Mouse (Mus musculus) adrenal gland, adult 18-20 months (tissue): ENCODE data around the gene Col5a3. TPM values are rescaled to one million over a fixed set of nuclear protein-coding genes. Genes with fewer than 3 reads are reported as not detected.

Source experiments
- DNase-seq, 2 experiments: peaks; one replicate each; pipeline ENCODE4 v3.0.0; 2021 to 2022; ENCODE audit warnings: low spot score in 2 of 2
- total RNA-seq, 2 experiments: library from RNA; stranded (reverse); gene quantifications; 1 replicate in 1 of 2; 2 replicates in 1 of 2; pipeline ENCODE4 v1.2.3; 2021

Gene Col5a3
- total RNA-seq, 2 experiments from 2014 or later = 123 to 412 TPM

GRCm38 (mm10) chr9:20810271-20810670, 4.6 kb downstream of the Col5a3 start:
- DNase-seq = no peak

DNA sequence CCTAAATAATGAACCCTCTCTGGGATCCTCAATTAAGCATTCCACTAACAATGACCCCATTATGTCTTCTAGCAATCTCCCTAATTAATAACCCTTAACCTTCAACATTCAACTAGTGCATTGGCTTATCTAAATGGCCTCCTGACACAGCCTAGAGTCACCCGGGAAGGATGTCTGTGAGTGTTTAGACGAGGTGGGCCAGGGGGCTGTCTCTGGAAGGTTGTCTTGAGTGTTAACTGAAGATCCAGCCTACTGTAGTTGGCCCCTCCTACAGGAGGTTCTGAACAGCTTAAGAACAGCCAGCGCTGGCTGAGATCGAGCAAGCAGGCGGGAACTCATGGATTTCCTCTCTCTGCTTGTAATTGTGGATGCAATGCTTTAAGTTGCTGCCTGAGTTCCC, 9.2 kb downstream of the Col5a3 start:
- DNase-seq = no peak

DNA sequence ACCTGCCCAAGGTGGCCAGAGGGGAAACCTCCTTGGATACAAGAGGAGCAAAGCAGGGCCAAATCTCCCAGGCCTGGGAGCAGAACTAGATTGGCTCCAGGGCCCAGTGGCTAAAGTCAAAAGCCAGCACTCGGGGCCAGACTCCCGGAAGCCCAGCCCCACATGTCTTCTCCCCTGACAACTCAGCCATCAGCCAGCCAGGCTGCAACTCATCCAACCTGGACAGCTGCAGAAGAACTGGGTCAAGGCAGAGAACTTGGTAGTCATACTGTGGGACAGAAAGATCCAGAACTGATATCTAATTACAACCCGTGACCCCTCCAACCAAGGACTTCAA, 9.7 kb downstream of the Col5a3 start:
- DNase-seq = peak; percentile 42 to 56

DNA sequence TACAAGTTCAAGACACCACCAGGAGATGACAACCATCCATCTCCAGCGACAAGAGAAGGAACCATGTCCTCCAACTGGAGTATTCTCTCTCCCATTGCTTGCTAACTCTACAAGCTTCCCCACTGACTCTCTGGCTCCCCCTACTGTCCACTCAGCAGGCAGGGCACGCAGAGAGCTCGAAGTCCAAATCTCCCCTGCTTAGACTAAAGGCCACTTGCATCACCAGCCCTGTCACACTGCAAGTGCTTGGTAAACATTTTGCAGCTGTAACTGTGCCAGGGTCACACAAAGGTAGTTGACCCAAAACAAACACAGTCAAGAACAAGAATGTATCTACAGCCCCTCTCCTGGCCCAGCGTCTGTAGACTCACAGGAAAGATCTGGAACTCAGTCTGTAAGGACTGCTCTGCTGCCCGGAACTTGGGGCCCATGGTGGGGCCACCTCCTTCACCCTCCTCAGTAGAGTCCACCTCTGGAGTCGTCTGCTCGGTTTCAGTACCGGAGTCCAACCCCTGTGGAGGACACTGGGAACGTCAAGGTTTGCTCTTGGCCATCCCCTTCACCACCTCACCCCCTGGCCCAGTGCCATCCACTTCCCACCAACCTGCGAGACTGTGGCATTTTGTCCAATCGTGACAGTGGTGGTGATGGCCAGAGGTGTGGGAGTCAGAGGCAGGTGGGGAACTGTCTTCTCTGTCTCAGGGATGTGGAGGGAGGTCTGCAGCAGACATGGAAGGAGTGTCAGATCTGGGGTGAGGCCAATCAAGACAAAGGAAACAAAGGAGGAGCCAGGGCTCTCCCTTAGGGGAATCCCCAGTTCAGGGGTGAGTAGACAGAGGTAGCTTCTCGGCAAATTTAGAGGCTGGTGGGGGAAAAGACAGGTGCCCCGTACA, 10.4 kb downstream of the Col5a3 start:
- DNase-seq = peak; percentile 63 to 77

DNA sequence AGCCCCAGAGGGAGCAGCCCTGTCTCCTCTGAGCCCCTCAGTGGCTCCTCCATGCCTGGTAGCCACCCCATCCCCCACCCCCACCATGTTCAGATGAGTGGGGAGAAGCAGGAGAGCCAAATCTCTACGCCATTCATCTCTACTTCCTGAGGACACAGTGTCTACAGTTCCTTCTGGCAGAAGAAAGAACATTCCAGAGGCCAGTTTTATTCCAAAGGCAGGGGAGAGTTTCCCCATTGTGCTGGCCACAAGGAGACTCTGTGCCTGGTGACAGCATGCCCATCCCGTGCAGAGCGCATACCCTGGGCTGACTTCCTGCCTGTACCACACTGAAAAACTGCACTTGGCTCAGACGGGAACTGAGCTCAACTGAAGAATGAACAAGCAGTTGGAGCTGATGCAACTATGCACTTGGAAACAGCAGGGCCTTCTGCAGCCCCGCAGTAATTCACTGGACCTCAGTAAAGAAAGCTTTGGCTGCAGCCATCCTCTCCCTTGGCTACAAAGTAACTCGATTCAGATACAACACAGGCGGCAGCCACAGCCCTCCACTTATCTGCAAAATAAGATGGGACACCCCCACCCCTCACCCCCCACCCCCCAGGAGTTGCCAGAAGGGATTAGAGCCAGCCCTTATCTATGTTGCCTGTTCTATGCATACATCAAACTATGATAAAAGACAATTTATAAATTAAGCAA, 20.6 kb downstream of the Col5a3 start:
- DNase-seq = no peak

GRCm38 (mm10) chr9:20790345-20790744, 24.5 kb downstream of the Col5a3 start:
- no peak for DNase-seq

DNA sequence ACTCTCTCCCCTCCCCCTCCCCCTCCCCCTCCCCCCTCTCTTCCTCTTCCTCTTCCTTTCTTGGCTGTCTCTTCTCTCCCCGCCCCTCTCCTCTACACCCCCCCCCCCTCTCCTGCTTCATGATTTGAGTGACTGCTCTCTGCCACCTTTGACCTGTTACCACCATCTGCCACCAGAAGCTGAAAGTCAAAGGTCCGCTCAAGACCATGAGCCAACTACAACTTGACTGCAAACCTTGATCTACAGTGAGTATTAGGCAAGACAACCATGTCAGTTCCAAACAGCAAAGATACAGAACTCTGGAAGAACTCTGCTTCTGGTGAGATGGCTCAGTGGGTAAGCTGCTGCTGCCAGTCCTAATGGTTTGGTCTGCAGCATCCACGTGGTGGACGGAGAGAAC, 25.2 kb downstream of the Col5a3 start:
- DNase-seq = no peak

- no peak for DNase-seq
Observed at GRCm38 (mm10) chr9:20787992-20788391, 26.9 kb downstream of the Col5a3 start.

- DNase-seq = no peak
Observed at GRCm38 (mm10) chr9:20785055-20785454, 29.8 kb downstream of the Col5a3 start.

DNA sequence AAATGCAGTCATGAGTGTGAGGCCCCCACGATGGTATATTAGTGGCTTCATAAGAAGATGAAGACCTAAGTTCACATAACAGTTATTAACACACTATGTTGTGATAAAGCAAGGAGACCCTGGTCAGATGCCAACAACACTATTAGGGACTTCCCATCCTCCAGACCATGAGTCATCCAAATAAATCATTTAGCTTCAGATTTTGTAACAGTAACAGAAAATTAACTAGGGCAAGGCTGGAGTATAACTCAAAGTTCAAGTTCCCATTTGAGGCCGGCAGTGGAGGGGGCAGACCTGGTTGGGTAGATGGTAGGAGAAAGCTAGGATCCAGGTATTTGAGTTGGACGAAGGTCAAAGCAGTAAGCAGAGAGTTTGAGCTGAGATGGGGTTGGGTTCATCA, 33.6 kb downstream of the Col5a3 start:
- peak in 1 of 2 experiments; percentile 22 for DNase-seq

DNA sequence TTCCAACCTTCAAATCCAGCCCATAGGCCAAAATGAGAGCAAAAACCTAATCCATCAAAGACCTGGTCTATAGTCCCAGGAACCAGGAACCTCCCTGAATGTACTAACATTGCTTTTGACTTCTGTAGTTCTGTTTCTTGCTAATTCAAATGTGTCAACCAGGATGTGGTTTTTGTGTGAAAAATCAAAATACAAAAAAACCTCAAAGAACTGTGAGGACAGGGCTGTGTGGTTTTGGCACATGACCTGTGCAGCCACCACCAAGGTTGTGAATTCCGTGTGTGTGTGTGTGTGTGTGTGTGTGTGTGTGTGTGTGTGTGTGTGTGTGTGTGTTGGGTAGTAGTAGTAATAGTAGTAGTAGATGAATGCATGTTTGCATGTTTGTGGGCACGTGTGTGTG, 49.6 kb downstream of the Col5a3 start:
- DNase-seq = no peak

GRCm38 (mm10) chr9:20763099-20763498, 51.8 kb downstream of the Col5a3 start:
- DNase-seq = no peak

GRCm38 (mm10) chr9:20762197-20762961, 52.5 kb downstream of the Col5a3 start:
- DNase-seq = no peak

DNA sequence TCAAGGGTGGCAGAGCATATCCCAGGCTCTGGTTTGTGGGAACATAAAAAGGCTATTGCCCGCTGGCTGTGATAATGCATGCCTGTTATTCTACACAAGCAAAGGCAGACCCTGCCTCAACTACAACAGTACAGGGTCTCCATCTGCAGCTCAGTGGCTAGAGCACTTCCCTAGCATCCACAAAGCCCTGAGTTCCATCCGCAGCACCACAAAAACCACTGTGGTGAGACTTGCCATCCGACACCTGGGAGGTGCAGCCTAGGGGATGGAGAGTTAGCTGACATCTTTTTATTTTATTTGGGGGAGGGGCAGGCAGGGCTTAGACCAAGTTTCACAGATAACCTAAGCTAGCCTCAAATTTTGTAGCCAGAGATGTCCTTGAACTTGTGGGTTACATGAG, 53.5 kb downstream of the Col5a3 start:
- DNase-seq = no peak

GRCm38 (mm10) chr9:20760813-20761212, 54.1 kb downstream of the Col5a3 start:
- DNase-seq = peak; percentile 44 to 60

DNA sequence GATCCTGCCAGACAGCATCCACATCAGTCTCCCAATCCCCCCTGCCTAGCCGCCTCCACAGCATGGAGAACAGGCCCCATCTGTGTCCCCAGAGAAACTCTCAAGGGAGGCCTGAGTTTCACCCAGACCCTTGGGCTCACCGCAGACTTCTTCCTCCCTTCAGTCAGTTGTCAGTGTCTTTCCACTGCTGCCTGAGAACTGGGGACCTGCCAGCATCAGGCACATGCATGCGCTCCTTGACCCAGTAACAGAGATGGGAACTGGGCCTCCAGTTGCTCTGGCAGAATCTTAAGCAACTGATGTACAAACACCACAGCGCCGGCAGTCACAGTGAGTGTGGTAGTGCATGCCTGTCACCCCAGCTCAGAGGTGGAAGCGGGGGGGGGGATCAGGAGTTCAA, 56.0 kb downstream of the Col5a3 start:
- DNase-seq = no peak

- DNase-seq = no peak
Observed at GRCm38 (mm10) chr9:20758243-20758642, 56.6 kb downstream of the Col5a3 start.

DNA sequence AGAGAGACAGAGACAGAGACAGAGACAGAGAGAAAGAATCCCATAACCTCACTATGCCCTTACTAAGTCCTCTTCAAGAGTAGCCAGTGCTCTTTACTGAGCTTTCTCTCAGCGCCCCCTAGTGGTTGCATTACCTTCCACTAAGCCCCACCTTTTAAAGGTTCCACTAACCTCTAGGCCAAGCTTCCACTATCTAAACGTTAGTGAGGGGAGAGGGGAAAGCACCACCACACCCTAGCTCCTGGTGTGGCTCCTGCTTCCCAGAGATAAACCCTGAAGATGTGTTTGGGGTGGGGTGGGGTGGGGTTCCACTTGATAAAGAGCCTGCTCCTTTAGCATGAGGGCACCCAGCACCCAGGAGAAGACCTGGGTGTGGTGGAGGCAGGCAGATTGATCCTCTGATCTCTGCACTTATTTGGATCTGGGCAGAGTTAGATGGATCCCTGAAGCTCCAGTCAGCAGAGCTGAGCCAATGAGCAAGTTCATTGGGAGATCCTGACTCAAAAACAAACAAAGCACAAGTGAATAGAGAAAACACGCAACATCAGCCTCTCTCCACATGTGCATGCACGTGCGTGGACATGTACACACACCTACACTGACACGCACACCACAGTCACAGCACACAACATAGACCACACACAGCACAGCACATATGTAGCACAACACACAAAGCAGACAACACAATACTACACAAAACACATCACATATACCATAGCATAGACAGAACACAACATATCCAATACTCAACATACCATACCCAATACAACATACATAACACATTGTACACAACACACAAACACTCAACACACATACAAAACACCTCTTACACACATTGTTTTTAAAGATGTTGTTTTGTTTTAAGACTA, 57.5 kb downstream of the Col5a3 start:
- DNase-seq = peak; percentile 64 to 71

DNA sequence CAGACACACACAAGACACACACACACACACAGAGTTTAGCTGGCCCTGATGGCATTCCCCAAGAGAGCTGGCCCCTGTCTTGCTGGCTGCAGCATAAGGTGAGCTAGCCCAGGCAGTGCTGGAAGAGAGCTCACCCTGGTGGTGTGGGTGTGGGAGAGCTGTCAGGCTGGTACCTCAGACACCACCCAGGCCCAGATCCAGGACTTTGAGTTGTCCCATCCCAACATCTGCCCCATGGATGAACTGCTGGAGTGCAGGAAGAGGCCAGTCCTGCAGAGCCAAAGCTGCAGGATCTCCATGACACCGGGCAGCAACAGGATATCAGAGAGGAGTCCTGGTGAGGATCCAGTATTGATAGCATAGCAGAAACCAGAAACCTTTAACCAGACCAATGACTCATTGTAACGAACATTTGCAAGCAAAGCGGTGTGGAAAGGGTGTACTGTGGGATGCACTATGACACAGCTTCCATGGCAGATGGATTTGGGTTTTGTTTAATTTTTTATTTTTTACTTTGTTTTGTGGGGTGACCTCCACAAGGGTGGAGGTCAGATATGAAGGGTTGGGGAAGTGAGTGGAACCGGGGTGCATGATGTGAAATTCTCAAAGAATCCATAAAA, 58.7 kb downstream of the Col5a3 start:
- DNase-seq = no peak

- DNase-seq = no peak
Observed at GRCm38 (mm10) chr9:20754335-20754734, 60.5 kb downstream of the Col5a3 start.
